Mouse (Mus musculus): ENCODE measurements around the gene Slc35e4.

Slc35e4 gene

DNA sequence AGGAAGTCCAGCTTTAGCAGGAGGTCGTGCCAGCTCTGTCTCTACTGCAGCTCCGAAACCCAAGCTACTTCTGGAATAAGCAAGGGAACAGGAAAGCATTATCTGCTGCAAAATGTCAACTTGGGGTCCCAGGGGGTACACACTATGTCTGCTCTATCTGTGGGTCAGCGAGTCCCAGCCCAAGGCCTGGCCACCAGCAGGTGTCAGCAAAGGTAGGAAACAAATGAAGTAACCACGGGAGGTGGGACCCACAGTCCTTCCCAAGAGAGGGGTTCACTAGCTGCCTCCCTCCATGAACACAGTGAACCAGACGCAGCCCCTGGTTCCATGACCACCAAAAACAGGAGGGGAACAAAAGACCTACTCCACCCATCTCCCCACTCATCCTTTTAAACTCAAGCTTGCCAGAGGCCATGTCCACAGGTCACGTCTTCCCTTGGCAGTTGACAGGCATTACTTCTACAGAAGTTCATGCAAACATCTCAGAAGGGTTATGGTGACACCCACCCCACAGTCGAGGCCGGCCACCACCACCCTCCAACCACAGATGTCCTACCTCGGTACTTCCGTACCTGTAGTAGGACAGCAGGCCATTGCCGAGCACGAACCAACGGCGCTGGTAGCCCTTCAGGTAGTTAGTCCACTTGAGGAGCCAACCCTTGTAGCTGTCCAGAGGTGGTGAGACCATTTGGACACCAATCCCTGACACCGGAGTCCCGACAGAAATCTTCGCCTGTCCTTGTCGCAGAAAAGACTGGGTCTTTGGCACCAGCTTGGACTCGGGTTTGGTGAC is 51.6 kb downstream of the Slc35e4 start:
- DNase-seq = peak; percentile 76

DNA sequence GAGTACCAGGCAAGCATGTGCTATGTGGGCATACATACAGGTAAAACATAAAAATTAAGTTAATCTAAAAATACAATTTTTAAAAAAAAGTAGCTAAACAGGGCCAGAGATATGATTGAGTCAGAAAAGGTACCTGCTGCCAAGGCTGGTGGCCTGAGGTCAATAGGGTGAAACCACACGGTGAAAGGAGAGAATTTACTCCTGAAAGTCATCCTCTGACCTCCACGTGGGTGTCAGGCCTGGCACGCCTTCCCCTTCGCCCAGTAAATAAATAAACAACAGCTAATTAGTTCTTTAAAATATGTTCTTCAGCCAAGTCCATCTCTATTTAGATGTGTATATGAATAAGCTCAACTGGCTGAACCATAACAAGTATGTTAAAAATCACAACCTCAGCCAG is 54.1 kb downstream of the Slc35e4 start:
- peak; percentile 51 for DNase-seq

DNA sequence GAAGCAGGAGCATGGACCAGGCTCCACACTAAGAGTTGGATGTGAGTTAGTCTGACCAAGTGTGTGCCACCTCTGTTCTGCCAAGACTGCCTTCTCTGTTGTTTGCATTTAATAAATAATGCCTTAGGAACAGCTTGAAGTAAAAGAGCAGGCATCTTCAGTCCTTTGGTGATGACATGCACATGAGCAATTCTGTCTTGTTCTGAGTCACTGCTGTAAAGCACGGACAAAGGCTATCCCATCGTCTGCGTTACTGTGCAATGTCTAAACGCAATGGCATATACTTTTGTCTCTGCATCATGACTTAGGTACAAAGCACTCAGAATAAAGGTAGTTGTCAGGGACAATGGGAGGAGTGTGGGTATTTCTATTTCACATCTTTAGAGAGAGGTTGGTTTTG is 54.7 kb downstream of the Slc35e4 start:
- no peak for DNase-seq

DNA sequence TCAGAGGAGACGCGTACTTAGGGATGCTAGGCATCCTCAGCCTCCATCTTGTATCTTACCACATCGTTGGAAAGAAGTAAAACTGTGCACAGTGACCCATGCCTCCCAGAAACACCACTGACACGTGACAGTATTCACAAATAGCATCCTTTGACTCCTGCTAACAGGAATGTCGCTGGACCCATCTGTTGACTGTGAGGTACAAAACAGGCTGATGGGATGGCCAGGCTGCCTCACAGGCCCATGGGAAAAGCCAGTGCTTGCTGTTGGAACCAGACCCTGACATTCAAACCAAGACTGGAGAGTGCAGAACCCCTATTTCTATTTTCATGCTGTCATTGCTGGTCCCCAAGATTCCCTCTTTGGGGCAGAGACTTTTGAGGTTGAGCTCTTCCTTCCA is 56.6 kb downstream of the Slc35e4 start:
- peak; percentile 53 for DNase-seq
